In genomic region chr11:60221425-60221824, GRCm38 (mm10) we compare ENCODE assay signal across 17 mouse cellular contexts. TPM values are rescaled to one million over a fixed set of nuclear protein-coding genes. Genes with fewer than 3 reads are reported as not detected.
A peak's percentile ranks its signal among the peaks of the same experiment; 100 is the strongest.
DNase-seq lines count a peak whose midpoint lies in the region; ATAC-seq and TF ChIP-seq lines count a peak whose summit lies in the region.
"Had no signal": no experiment of that assay in that cellular context is flagged by ENCODE, and none has a peak within 500 bp of the region (broad histone marks: within the 10 kb centered on the region; RNA-seq: fewer than 3 reads in every experiment).

No protein-coding gene starts in this region.

- WGBS in limb, embryonic 13.5 days = 75% methylated on average over 6 of the region's 6 CpGs
- WGBS in stomach, embryonic 14.5 days = 89% methylated on average over 6 of the region's 6 CpGs
- 91% methylated on average over 6 of the region's 6 CpGs for WGBS in midbrain, embryonic 16.5 days

- H3K9ac ChIP-seq in ES-E14 (ENCODE audit: insufficient read depth, low read depth, low read length, poor library complexity, severe bottlenecking) = peak overlapping the region; percentile 33; the same call in 1 of the 2 replicates
- no peak overlapping the region for H3K9ac ChIP-seq in limb, embryonic 13.5 days
- H3K9ac ChIP-seq in stomach, embryonic 14.5 days (replicated peaks; ENCODE audit: low read depth, low read length) = no peak overlapping the region
- no peak overlapping the region for H3K9ac ChIP-seq in midbrain, embryonic 16.5 days (ENCODE audit: low read depth, low read length)

- peak; percentile 18 for DNase-seq in gastrocnemius, adult 2 months
- DNase-seq in gastrocnemius, postnatal 4 days (ENCODE audit: low spot score in 2 of 2) = no peak
- DNase-seq in ES-E14 (ENCODE audit: low read depth, low spot score) = no peak
- no peak for DNase-seq in layer of hippocampus, adult 11-12 months (ENCODE audit: low spot score)
- DNase-seq in cerebellum, adult 9-10 months = no peak
- DNase-seq: cerebellum, adult 2 months; gastrocnemius, postnatal 10 days; kidney, adult 8-10 months; lung, embryonic 14.5 days; right cerebral cortex, postnatal 14 days; thymus, postnatal 36 days had no signal

- H3K4me3 ChIP-seq in gastrocnemius, adult 2 months = no peak overlapping the region
- H3K4me3 ChIP-seq in ES-E14 (ENCODE audit: insufficient read depth in 1 of 2, low read depth in 1 of 2, low read length in 2 of 2, poor library complexity in 1 of 2, severe bottlenecking in 1 of 2) = peak overlapping the region in 1 of 2 experiments; percentile 68; a peak in 2 of 4 replicates
- no peak overlapping the region for H3K4me3 ChIP-seq in limb, embryonic 13.5 days
- H3K4me3 ChIP-seq in stomach, embryonic 14.5 days (ENCODE audit: low read depth, low read length) = no peak overlapping the region
- H3K4me3 ChIP-seq in midbrain, embryonic 16.5 days (ENCODE audit: low read depth, low read length) = no peak overlapping the region

- no peak for ATAC-seq in limb, embryonic 13.5 days (ENCODE audit: low FRiP score, low read depth)
- no peak for ATAC-seq in stomach, embryonic 14.5 days (ENCODE audit: insufficient number of reproducible peaks, insufficient read depth, low FRiP score, low read depth)
- no peak for ATAC-seq in midbrain, embryonic 16.5 days
- ATAC-seq: Patski had no signal

- in situ Hi-C loops in ES-E14 (cut with MboI; ENCODE audit: low sequenced_read_pairs in 2 of 2, unreplicated experiment in 2 of 2) = no loop called here

- no peaks in the 10 kb centered on the region for H3K9me3 ChIP-seq in ES-E14 (ENCODE audit: control insufficient read depth, insufficient read depth, low read depth, low read length)
- H3K9me3 ChIP-seq in limb, embryonic 13.5 days = no peaks in the 10 kb centered on the region
- H3K9me3 ChIP-seq in stomach, embryonic 14.5 days (ENCODE audit: control insufficient read depth, low read depth, low read length) = no peaks in the 10 kb centered on the region
- no peaks in the 10 kb centered on the region for H3K9me3 ChIP-seq in midbrain, embryonic 16.5 days (replicated peaks; ENCODE audit: control insufficient read depth, low read length, poor library complexity, severe bottlenecking)
- H3K9me3 ChIP-seq: heart, embryonic 12.5 days; hindbrain, embryonic 12.5 days had no signal

- intact Hi-C loops in gastrocnemius, adult 2 months (cut with DNase I) = no loop called here

- peaks cover 10% of the 10 kb centered on the region; the same call in 1 of the 2 replicates for H3K36me3 ChIP-seq in ES-E14 (ENCODE audit: control insufficient read depth, insufficient read depth, low read length, poor library complexity, severe bottlenecking)
- H3K36me3 ChIP-seq in limb, embryonic 13.5 days = peaks cover 15% of the 10 kb centered on the region; the same call in 1 of the 2 replicates
- 0 out of 2 replicates have a peak, but pooled peaks cover under 1% of the 10 kb centered on the region for H3K36me3 ChIP-seq in stomach, embryonic 14.5 days (ENCODE audit: control insufficient read depth, insufficient read depth, low read length)
- no peaks in the 10 kb centered on the region for H3K36me3 ChIP-seq in midbrain, embryonic 16.5 days (ENCODE audit: control insufficient read depth, insufficient read depth, low read length)
- H3K36me3 ChIP-seq: hindbrain, embryonic 12.5 days had no signal

- no peak for TF ChIP-seq CTCF in gastrocnemius, adult 2 months (IDR thresholded peaks at IDR 0.05)

- 0 out of 2 replicates have a peak overlapping the region, but pooled peaks have one; percentile 80 for H3K4me2 ChIP-seq in limb, embryonic 13.5 days (replicated peaks)
- peak overlapping the region; percentile 68; the same call in 1 of the 2 replicates for H3K4me2 ChIP-seq in stomach, embryonic 14.5 days (replicated peaks; ENCODE audit: low read depth, low read length)
- H3K4me2 ChIP-seq in midbrain, embryonic 16.5 days (ENCODE audit: low read length) = no peak overlapping the region

- H3K27ac ChIP-seq in gastrocnemius, adult 2 months = peak overlapping the region; percentile 99
- no peak overlapping the region for H3K27ac ChIP-seq in ES-E14 (ENCODE audit: insufficient read depth, low read depth, low read length, poor library complexity, severe bottlenecking)
- no peak overlapping the region for H3K27ac ChIP-seq in limb, embryonic 13.5 days
- no peak overlapping the region for H3K27ac ChIP-seq in stomach, embryonic 14.5 days (ENCODE audit: low read length)
- H3K27ac ChIP-seq in midbrain, embryonic 16.5 days (ENCODE audit: low read length) = no peak overlapping the region
- H3K27ac ChIP-seq: hindbrain, embryonic 12.5 days had no signal

- no peaks in the 10 kb centered on the region for H3K27me3 ChIP-seq in limb, embryonic 13.5 days
- H3K27me3 ChIP-seq in stomach, embryonic 14.5 days (ENCODE audit: control insufficient read depth, insufficient read depth, low read length) = no peaks in the 10 kb centered on the region
- H3K27me3 ChIP-seq in midbrain, embryonic 16.5 days (ENCODE audit: control insufficient read depth, insufficient read depth, low read depth, low read length) = no peaks in the 10 kb centered on the region
- H3K27me3 ChIP-seq: heart, embryonic 12.5 days; Patski had no signal

- peaks cover 3 to 15% of the 10 kb centered on the region in 2 experiments; a peak in 3 of 4 replicates for H3K4me1 ChIP-seq in ES-E14 (ENCODE audit: control insufficient read depth in 2 of 2, insufficient read depth in 2 of 2, low read length in 2 of 2, poor library complexity in 1 of 2)
- peaks cover 44% of the 10 kb centered on the region for H3K4me1 ChIP-seq in limb, embryonic 13.5 days
- peaks cover 25% of the 10 kb centered on the region for H3K4me1 ChIP-seq in stomach, embryonic 14.5 days (ENCODE audit: control insufficient read depth, insufficient read depth, low read length)
- peaks cover 12% of the 10 kb centered on the region for H3K4me1 ChIP-seq in midbrain, embryonic 16.5 days (ENCODE audit: control insufficient read depth, insufficient read depth, low read length)

TF ChIP-seq in ES-E14, 5 proteins besides CTCF, POLR2A, EP300 and RAD21:
- no peak for TF ChIP-seq ZC3H11A (IDR thresholded peaks at IDR 0.05; ENCODE audit: borderline replicate concordance, low read depth, low read length)
- TF ChIP-seq CHD2 (IDR thresholded peaks at IDR 0.05; ENCODE audit: low read depth, low read length) = no peak
TF ChIP-seq in ES-E14: peak in this region for 0.

RNA-seq across cellular contexts. Expression of gene Srebf1, which starts 1.0 kb away (rescaled TPM):
- total RNA-seq in gastrocnemius, adult 2 months (2021) = 10 to 100 TPM; 27.5 to 43.4 TPM
- total RNA-seq in gastrocnemius, postnatal 4 days (2021) = 10 to 100 TPM; 48.6 to 53.1 TPM
- 136 and 236 TPM in 2 replicates for total RNA-seq in ES-E14 (2012; rRNA removed)
- 64.5 and 65.7 TPM in 2 replicates for polyA plus RNA-seq in limb, embryonic 13.5 days (2015; fragmentation: Nextera tagmentation; extraction: Ambion mirVana)
- 70.9 and 72.6 TPM in 2 replicates for polyA plus RNA-seq in stomach, embryonic 14.5 days (2014; fragmentation: Nextera tagmentation; extraction: Ambion mirVana)
- polyA plus RNA-seq in midbrain, embryonic 16.5 days (2015; fragmentation: Nextera tagmentation; extraction: Ambion mirVana) = 31.9 and 34.1 TPM in 2 replicates
